Comparison of ENCODE assay signal across 8 mouse cellular contexts in the genomic region with DNA sequence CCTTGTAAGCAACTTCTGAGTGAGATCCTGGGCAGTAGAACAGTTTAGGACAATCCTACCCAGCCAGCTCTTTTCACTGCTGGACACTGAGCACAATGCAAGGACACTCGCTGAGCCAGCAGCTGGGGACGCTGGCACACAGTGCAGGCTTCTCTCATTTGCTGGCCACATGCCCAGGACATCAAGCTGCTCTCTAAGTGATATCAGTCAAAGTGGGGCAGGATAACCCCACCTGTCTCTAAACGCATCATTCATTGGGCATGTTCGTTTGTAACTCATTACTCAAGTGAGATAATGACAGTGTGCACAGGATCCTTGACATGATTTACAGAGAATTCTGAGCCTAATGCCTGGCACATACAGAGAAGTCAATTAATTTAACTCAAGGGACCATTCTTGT.
A peak's percentile ranks its signal among the peaks of the same experiment; 100 is the strongest.
DNase-seq lines count a peak whose midpoint lies in the region; ATAC-seq lines count a peak whose summit lies in the region.

No protein-coding gene starts in this region.

- no peak for DNase-seq in frontal cortex, postnatal 25 days (ENCODE audit: low spot score in 2 of 2)
- peak; percentile 92 for DNase-seq in adrenal gland, adult 2 months
- DNase-seq in heart, postnatal 25 days (ENCODE audit: low spot score): peak; percentile 36
- peak; percentile 45 for DNase-seq in left cerebral cortex, postnatal 25 days (ENCODE audit: low spot score in 2 of 2)
- peak; percentile 48 for DNase-seq in right cerebral cortex, postnatal 4 days
- DNase-seq in thymus, adult 18-20 months: no peak

- intact Hi-C loops in heart, postnatal 25 days (cut with DNase I): no loop called here
- intact Hi-C loops in left cerebral cortex, postnatal 25 days (cut with DNase I): no loop called here

- ATAC-seq in frontal cortex, adult (ENCODE audit: low TSS enrichment): peak; percentile 73
- ATAC-seq in erythroid progenitor cell, adult 5-6 weeks (replicated peaks; ENCODE audit: low FRiP score, poor library complexity, severe bottlenecking): peak; percentile 57

Comparison
In these comparisons a context has a peak if more than half of its experiments do, and no peak if none do; other contexts are left out.
1. DNase-seq: peak in adrenal gland, adult 2 months (single experiment), heart, postnatal 25 days (single experiment), left cerebral cortex, postnatal 25 days (2 of 2) and right cerebral cortex, postnatal 4 days (single experiment); none in frontal cortex, postnatal 25 days (0 of 2) and thymus, adult 18-20 months (0 of 2).